Mouse (Mus musculus) spleen, adult 2 months (tissue): ENCODE results near the gene Cdh20. TPM values are rescaled to one million over a fixed set of nuclear protein-coding genes. Genes with fewer than 3 reads are reported as not detected.

Experiments used
- DNase-seq, 2 experiments: peaks; one replicate each; pipeline versions ENCODE4 v3.0.0 to v3.0.0-alpha.2; 2012 to 2021; ENCODE audit warnings: low spot score in 2 of 2, low read depth in 1 of 2
- H3K27ac ChIP-seq: fragments of 200-500 bp; 2 replicates; pipeline ENCODE4 v1.5.1; 2012; ENCODE audit warnings: low read length, inconsistent platforms; ENCODE audit not compliant: insufficient read depth
- H3K27me3 ChIP-seq: fragments of 200-500 bp; 2 replicates; pipeline ENCODE4 v1.6.1; 2012; ENCODE audit warnings: mild to moderate bottlenecking, moderate library complexity, low read length, inconsistent platforms; ENCODE audit not compliant: control insufficient read depth, insufficient read depth
- H3K36me3 ChIP-seq: fragments of 200-500 bp; 2 replicates; pipeline ENCODE4 v1.6.1; 2012; ENCODE audit warnings: mild to moderate bottlenecking, low read length, inconsistent platforms; ENCODE audit not compliant: control insufficient read depth, insufficient read depth
- H3K4me1 ChIP-seq: fragments of 200-500 bp; 2 replicates; pipeline ENCODE4 v1.6.1; 2011; ENCODE audit warnings: inconsistent platforms; ENCODE audit not compliant: control insufficient read depth, insufficient read depth, insufficient read length
- H3K4me3 ChIP-seq: fragments of 200-500 bp; 2 replicates; pipeline ENCODE4 v1.5.1; 2011; ENCODE audit warnings: mild to moderate bottlenecking, inconsistent platforms; ENCODE audit not compliant: insufficient read depth, insufficient read length; ENCODE audit errors: extremely low read depth
- CTCF ChIP-seq: fragments of 200-500 bp; IDR thresholded peaks from 2 replicates; pipeline ENCODE4 v1.5.1; 2011; ENCODE audit warnings: mild to moderate bottlenecking, inconsistent platforms; ENCODE audit not compliant: insufficient read depth, insufficient read length, insufficient replicate concordance; ENCODE audit errors: extremely low read depth
- POLR2A ChIP-seq: fragments of 200-500 bp; IDR thresholded peaks from 2 replicates; pipeline ENCODE4 v1.6.1; 2011; ENCODE audit warnings: low read depth, low read length, inconsistent platforms
- WGBS: fragments of 180-500 bp; shearing (Covaris S2); methylation state at CpG from one replicate; pipeline ENCODE4 v1.1.7; 2018; 5-methylcytosine and 5-hydroxymethylcytosine counted together
- polyA plus RNA-seq: library from polyadenylated mRNA; depleted of rRNA; stranded (reverse); fragments of >200 nt; gene quantifications from 2 replicates; pipeline ENCODE4 v1.2.3, GENCODE M21; 2012

Cdh20 gene
- polyA plus RNA-seq, 1 experiment, result not detected

GRCm38 (mm10) chr1:104997814-104998213, 229.5 kb downstream of the Cdh20 start:
- WGBS, result 43% methylated on average over 2 of the region's 2 CpGs
- DNase-seq, result no peak
- Histone ChIP-seq H3K4me1 (0 out of 2 replicates have a peak, but pooled peaks cover 2% of the 10 kb centered on the region), H3K36me3 (no peaks in the 10 kb centered on the region), H3K27me3 (peaks cover 2% of the 10 kb centered on the region; the same call in 1 of the 2 replicates), H3K27ac (no peak overlapping the region), H3K4me3 (no peak overlapping the region)
- TF ChIP-seq POLR2A (no peak), CTCF (no peak)

GRCm38 (mm10) chr1:105002179-105002578, 233.8 kb downstream of the Cdh20 start:
- Histone ChIP-seq H3K4me3 (no peak overlapping the region), H3K4me1 (no peaks in the 10 kb centered on the region), H3K27ac (no peak overlapping the region), H3K36me3 (no peaks in the 10 kb centered on the region), H3K27me3 (no peaks in the 10 kb centered on the region)
- no peak for DNase-seq
- WGBS, result 89% methylated on average over 1 of the region's 1 CpGs
- TF ChIP-seq POLR2A, result no peak
- no peak for TF ChIP-seq CTCF

- TF ChIP-seq POLR2A (no peak), CTCF (no peak)
- H3K4me1 ChIP-seq, result no peaks in the 10 kb centered on the region
- 85% methylated on average over 1 of the region's 1 CpGs for WGBS
Observed at GRCm38 (mm10) chr1:105003786-105004185, 235.5 kb downstream of the Cdh20 start.

GRCm38 (mm10) chr1:105012616-105013015, 244.3 kb downstream of the Cdh20 start:
- no peak for DNase-seq
- Histone ChIP-seq H3K27me3 (no peaks in the 10 kb centered on the region), H3K36me3 (no peaks in the 10 kb centered on the region), H3K27ac (no peak overlapping the region), H3K4me1 (no peaks in the 10 kb centered on the region), H3K4me3 (no peak overlapping the region)
- TF ChIP-seq CTCF (no peak), POLR2A (no peak)
- 36% methylated on average over 2 of the region's 2 CpGs for WGBS

More at GRCm38 (mm10) chr1:105003786-105004185, 235.5 kb downstream of the Cdh20 start:
- Histone ChIP-seq H3K27me3 (no peaks in the 10 kb centered on the region), H3K36me3 (no peaks in the 10 kb centered on the region), H3K27ac (no peak overlapping the region), H3K4me3 (no peak overlapping the region)
- DNase-seq, result no peak

- DNase-seq, result no peak
- no peaks in the 10 kb centered on the region for H3K27me3 ChIP-seq
- TF ChIP-seq POLR2A (no peak), CTCF (no peak)
- H3K36me3 ChIP-seq, result no peaks in the 10 kb centered on the region
- no peaks in the 10 kb centered on the region for H3K4me1 ChIP-seq
- H3K4me3 ChIP-seq, result no peak overlapping the region
- no peak overlapping the region for H3K27ac ChIP-seq
- 44% methylated on average over 1 of the region's 1 CpGs for WGBS
Observed at GRCm38 (mm10) chr1:105013291-105013690, 245.0 kb downstream of the Cdh20 start.

- no peaks in the 10 kb centered on the region for H3K36me3 ChIP-seq
- H3K27me3 ChIP-seq, result no peaks in the 10 kb centered on the region
- no peak for TF ChIP-seq CTCF
- TF ChIP-seq POLR2A, result no peak
- H3K4me1 ChIP-seq, result no peaks in the 10 kb centered on the region
- H3K4me3 ChIP-seq, result no peak overlapping the region
- H3K27ac ChIP-seq, result no peak overlapping the region
- DNase-seq, result no peak
- 82% methylated on average over 3 of the region's 3 CpGs for WGBS
Observed at GRCm38 (mm10) chr1:105041668-105042067, 273.3 kb downstream of the Cdh20 start.
